Mouse (Mus musculus) ovary, postnatal 14 days (tissue): Measurements from ENCODE around the gene Amz2.

Experiments
- DNase-seq: peaks from one replicate; pipeline ENCODE4 v3.0.0; 2022; ENCODE audit warnings: low spot score

Gene Amz2

GRCm38 (mm10) chr11:109494890-109495770 is 69.4 kb downstream of the Amz2 start:
- no peak for DNase-seq

- DNase-seq = no peak
Measured at GRCm38 (mm10) chr11:109495771-109496474, 70.2 kb downstream of the Amz2 start.

- DNase-seq = no peak
Measured at GRCm38 (mm10) chr11:109496475-109496993, 70.8 kb downstream of the Amz2 start.

- no peak for DNase-seq
Measured at GRCm38 (mm10) chr11:109496996-109497714, 71.4 kb downstream of the Amz2 start.

- DNase-seq = no peak
Measured at GRCm38 (mm10) chr11:109497990-109498389, 72.2 kb downstream of the Amz2 start.

- DNase-seq = no peak
Measured at GRCm38 (mm10) chr11:109500206-109500605, 74.5 kb downstream of the Amz2 start.
